Mouse (Mus musculus) spleen, adult 2 months (tissue): ENCODE data around the gene Lrrc8a.

Experiments used
- CTCF ChIP-seq: fragments of 200-500 bp; IDR thresholded peaks from 2 replicates; pipeline ENCODE4 v1.5.1; 2011; ENCODE audit warnings: mild to moderate bottlenecking, inconsistent platforms; ENCODE audit not compliant: insufficient read depth, insufficient read length, insufficient replicate concordance; ENCODE audit errors: extremely low read depth
- POLR2A ChIP-seq: fragments of 200-500 bp; IDR thresholded peaks from 2 replicates; pipeline ENCODE4 v1.6.1; 2011; ENCODE audit warnings: low read depth, low read length, inconsistent platforms

DNA sequence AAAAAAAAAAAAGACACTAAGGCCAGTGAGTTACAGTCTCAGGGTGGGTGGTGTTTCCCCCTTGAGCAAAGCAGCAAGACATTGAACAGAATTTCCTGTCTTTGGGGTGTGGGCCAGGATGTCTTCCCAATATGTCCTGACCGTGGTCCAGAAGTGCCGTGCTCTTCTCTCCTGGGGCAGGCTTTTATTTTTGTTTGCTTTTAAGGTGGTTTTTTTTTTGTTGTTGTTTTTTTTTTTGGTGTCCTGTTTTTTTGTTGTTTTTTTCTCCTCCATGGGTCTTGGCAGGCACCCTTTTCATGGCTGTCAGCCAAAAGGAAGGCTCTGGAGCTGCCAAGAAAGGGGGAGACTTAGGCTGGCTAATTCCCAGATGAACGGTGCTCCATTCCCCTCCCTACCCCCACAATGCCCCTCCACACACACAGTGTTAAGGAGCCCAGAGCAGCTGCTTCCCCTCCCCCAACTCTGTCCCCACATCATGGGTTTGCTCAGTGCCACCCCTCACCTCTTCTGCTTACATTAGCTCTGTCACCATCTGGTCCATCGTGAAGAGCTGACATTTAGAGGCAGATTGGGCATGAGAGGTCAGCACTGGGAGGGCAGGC, 25.4 kb downstream of the Lrrc8a start:
- TF ChIP-seq POLR2A (no peak), CTCF (no peak)
